Mouse (Mus musculus) adrenal gland, postnatal 25 days (tissue): ENCODE data around the gene Gm17334. TPM values are rescaled to one million over a fixed set of nuclear protein-coding genes. Genes with fewer than 3 reads are reported as not detected.

Experiments
- DNase-seq: peaks from one replicate; pipeline ENCODE4 v3.0.0; 2021; ENCODE audit warnings: mixed read lengths
- total RNA-seq: library from RNA; stranded (reverse); gene quantifications from 2 replicates; pipeline ENCODE4 v1.2.3, GENCODE M21; 2021

The Gm17334 gene
- total RNA-seq, 1 experiment from 2014 or later: 1.9 TPM

- peak; percentile 72 for DNase-seq
These were observed 23.6 kb upstream of the Gm17334 start for GRCm38 (mm10) chr11:53796409-53797151.

GRCm38 (mm10) chr11:53795813-53796212, 22.8 kb upstream of the Gm17334 start:
- no peak for DNase-seq

GRCm38 (mm10) chr11:53794671-53795557, 21.9 kb upstream of the Gm17334 start:
- DNase-seq: no peak

GRCm38 (mm10) chr11:53794015-53794414, 21.0 kb upstream of the Gm17334 start:
- DNase-seq: no peak

- DNase-seq: no peak
These were observed 20.0 kb upstream of the Gm17334 start for GRCm38 (mm10) chr11:53792986-53793385.

GRCm38 (mm10) chr11:53789277-53789676, 16.3 kb upstream of the Gm17334 start:
- DNase-seq: no peak

- DNase-seq: peak; percentile 58
These were observed 15.2 kb upstream of the Gm17334 start for GRCm38 (mm10) chr11:53788196-53788595.

GRCm38 (mm10) chr11:53786058-53787031, 13.4 kb upstream of the Gm17334 start:
- DNase-seq: no peak

- DNase-seq: no peak
These were observed 12.4 kb upstream of the Gm17334 start for GRCm38 (mm10) chr11:53785311-53785936.

GRCm38 (mm10) chr11:53783288-53783687, 10.3 kb upstream of the Gm17334 start:
- DNase-seq: no peak

GRCm38 (mm10) chr11:53781964-53782363, 9.0 kb upstream of the Gm17334 start:
- no peak for DNase-seq

GRCm38 (mm10) chr11:53781201-53781775, 8.3 kb upstream of the Gm17334 start:
- no peak for DNase-seq

- DNase-seq: no peak
These were observed 7.3 kb upstream of the Gm17334 start for GRCm38 (mm10) chr11:53780262-53780661.

- no peak for DNase-seq
These were observed 6.8 kb upstream of the Gm17334 start for GRCm38 (mm10) chr11:53779808-53780207.

- no peak for DNase-seq
These were observed 5.5 kb upstream of the Gm17334 start for GRCm38 (mm10) chr11:53778455-53778854.

GRCm38 (mm10) chr11:53777736-53778135, 4.7 kb upstream of the Gm17334 start:
- DNase-seq: no peak

- no peak for DNase-seq
These were observed 1.8 kb upstream of the Gm17334 start for GRCm38 (mm10) chr11:53774659-53775255.

- no peak for DNase-seq
These were observed 814 bp upstream of the Gm17334 start for GRCm38 (mm10) chr11:53773641-53774360.

GRCm38 (mm10) chr11:53772536-53772935, 451 bp downstream of the Gm17334 start:
- DNase-seq: no peak
